Mouse (Mus musculus): ENCODE measurements around the gene Fam69b. TPM values are rescaled to one million over a fixed set of nuclear protein-coding genes. Genes with fewer than 3 reads are reported as not detected.

Fam69b gene
- polyA plus RNA-seq, 1 experiment from 2014 or later = 77.5 TPM

DNA sequence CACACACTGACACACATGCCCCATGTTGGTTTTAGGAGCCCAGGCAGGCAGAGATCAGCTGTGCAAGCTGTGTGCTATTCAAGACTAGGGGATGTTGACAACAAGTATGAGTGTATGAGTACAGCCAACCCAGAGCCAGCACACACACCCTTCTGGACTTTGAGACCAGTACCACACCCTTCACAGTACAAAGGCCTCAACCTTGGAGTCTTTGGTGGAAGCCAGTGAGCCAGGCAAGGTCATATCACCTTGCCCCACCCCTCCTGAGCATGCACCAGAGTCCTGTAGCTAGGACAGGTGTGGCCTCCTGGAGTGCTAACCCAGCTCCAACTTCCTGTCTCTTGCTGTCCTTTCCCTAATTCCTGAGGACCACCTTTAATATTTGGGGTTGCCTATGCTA is 17.2 kb upstream of the Fam69b start:
- no peak overlapping the region for H3K4me3 ChIP-seq
- peaks cover 21% of the 10 kb centered on the region for H3K27me3 ChIP-seq
- H3K27ac ChIP-seq (replicated peaks) = no peak overlapping the region
- no peak overlapping the region for H3K9ac ChIP-seq (replicated peaks)
- ATAC-seq (ENCODE audit: low FRiP score, low read depth) = no peak
- no peaks in the 10 kb centered on the region for H3K9me3 ChIP-seq
- no peak overlapping the region for H3K4me2 ChIP-seq (replicated peaks)
- H3K4me1 ChIP-seq = no peaks in the 10 kb centered on the region
- H3K36me3 ChIP-seq = no peaks in the 10 kb centered on the region

DNA sequence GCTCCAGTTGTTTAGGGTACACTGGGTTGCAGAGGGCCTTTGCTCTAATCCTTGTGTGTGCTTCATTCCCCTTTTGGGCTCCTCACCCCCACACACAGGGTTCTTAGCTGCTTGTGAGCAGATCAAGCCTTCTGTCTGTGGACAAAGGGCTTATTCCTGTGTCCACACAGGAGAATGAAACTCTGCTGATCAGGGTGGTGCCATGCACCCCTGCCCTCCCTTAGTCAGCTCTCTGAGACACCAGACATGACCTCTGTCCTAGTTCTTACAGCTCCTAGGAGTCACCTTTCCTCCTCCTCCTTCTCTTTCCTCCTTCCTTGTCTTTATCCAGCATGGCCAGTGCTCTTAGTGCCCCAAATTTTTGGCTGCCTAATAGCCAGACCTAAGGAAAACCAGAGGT is 16.4 kb upstream of the Fam69b start:
- no peak overlapping the region for H3K9ac ChIP-seq (replicated peaks)
- no peak overlapping the region for H3K27ac ChIP-seq (replicated peaks)
- no peaks in the 10 kb centered on the region for H3K36me3 ChIP-seq
- no peak for ATAC-seq (ENCODE audit: low FRiP score, low read depth)
- H3K27me3 ChIP-seq = peaks cover 16% of the 10 kb centered on the region; the same call in 1 of the 2 replicates
- H3K9me3 ChIP-seq = no peaks in the 10 kb centered on the region
- H3K4me3 ChIP-seq = no peak overlapping the region
- H3K4me2 ChIP-seq (replicated peaks) = no peak overlapping the region
- no peaks in the 10 kb centered on the region for H3K4me1 ChIP-seq

DNA sequence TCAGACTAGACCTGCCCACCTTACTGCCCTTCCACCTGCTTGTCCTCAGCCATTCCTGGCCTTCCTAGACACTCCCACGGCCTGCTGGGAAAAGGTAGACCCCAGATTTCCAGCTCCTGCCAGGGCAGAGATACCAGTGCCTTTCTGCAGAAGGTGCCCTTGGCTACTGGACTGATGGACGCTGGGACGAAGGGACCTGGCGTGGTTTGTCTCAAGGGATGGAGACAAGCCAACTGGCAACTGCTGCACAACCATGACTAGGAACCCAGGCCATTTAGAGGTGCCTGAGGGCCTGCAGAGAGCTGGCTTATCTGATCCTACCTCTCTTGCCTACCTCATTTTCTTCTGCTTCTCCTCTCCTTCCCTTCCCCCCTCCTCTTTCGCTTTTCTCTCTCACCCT is 13.4 kb upstream of the Fam69b start:
- no peak overlapping the region for H3K4me2 ChIP-seq (replicated peaks)
- H3K9me3 ChIP-seq = no peaks in the 10 kb centered on the region
- H3K4me1 ChIP-seq = no peaks in the 10 kb centered on the region
- H3K9ac ChIP-seq (replicated peaks) = no peak overlapping the region
- no peak for ATAC-seq (ENCODE audit: low FRiP score, low read depth)
- no peak overlapping the region for H3K4me3 ChIP-seq
- H3K27ac ChIP-seq (replicated peaks) = no peak overlapping the region
- H3K36me3 ChIP-seq = no peaks in the 10 kb centered on the region
- 0 out of 2 replicates have a peak, but pooled peaks cover 4% of the 10 kb centered on the region for H3K27me3 ChIP-seq
- WGBS = 86% methylated on average over 5 of the region's 5 CpGs

DNA sequence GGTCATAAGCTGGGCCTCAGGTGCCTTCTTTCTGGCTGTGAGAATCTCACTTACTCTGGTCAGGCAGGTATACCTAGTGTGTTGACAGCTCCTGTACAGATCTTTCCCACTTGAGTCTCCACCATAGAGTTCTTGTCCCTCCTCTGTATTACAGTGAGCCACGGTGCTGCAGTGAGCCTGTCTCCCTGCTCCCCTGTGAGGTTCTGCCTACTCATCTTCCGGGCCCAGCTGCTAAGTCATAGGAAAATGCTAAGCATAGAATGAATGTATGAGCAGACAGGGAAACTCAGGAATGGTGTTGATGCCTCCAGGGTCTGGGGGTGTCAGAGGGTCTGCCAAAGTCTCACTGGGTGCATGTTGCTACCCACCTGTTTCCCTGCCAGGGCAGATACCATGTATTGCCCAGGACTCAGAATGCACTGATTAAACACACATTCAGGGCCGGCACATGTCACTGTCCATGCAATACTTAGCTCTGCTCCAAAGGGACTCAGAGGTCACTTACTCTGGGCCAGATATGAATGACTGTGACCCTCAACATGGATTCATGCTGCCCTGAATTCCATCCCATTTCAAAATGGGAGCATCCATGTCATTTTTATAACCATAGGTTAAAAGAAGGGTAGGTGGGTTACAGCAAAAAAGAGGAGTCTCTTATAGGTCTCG is 12.7 kb upstream of the Fam69b start:
- H3K4me3 ChIP-seq = no peak overlapping the region
- H3K36me3 ChIP-seq = no peaks in the 10 kb centered on the region
- H3K27ac ChIP-seq (replicated peaks) = no peak overlapping the region
- H3K9ac ChIP-seq (replicated peaks) = no peak overlapping the region
- no peaks in the 10 kb centered on the region for H3K9me3 ChIP-seq
- H3K4me1 ChIP-seq = no peaks in the 10 kb centered on the region
- WGBS = 86% methylated on average over 4 of the region's 4 CpGs
- H3K4me2 ChIP-seq (replicated peaks) = no peak overlapping the region
- 0 out of 2 replicates have a peak, but pooled peaks cover 4% of the 10 kb centered on the region for H3K27me3 ChIP-seq
- ATAC-seq (ENCODE audit: low FRiP score, low read depth) = no peak

DNA sequence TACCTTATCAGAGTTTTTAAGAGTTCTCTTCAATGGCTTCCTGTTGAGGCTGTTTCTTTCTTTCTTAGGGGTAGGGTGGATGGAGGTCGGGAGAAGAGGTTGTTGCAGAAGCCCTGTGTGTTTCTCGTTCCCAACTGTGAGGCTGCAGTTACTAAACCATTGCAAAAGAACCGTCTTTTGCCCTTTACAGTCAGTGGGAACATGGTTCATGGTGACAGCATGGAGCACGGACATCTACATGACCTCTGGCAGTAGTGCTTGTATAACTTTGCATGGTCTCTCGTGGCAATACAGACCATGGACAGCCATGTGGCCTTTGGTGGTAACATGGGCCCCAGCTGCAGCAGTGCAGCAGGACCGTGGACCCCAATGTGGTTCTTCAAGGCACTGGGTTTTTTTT is 10.9 kb upstream of the Fam69b start:
- no peak for ATAC-seq (ENCODE audit: low FRiP score, low read depth)
- Histone ChIP-seq H3K27ac (replicated peaks) (no peak overlapping the region), H3K4me2 (replicated peaks) (no peak overlapping the region), H3K27me3 (0 out of 2 replicates have a peak, but pooled peaks cover 4% of the 10 kb centered on the region), H3K9me3 (no peaks in the 10 kb centered on the region), H3K9ac (replicated peaks) (no peak overlapping the region), H3K36me3 (no peaks in the 10 kb centered on the region), H3K4me1 (no peaks in the 10 kb centered on the region), H3K4me3 (no peak overlapping the region)
- WGBS = 83% methylated on average over 6 of the region's 6 CpGs

DNA sequence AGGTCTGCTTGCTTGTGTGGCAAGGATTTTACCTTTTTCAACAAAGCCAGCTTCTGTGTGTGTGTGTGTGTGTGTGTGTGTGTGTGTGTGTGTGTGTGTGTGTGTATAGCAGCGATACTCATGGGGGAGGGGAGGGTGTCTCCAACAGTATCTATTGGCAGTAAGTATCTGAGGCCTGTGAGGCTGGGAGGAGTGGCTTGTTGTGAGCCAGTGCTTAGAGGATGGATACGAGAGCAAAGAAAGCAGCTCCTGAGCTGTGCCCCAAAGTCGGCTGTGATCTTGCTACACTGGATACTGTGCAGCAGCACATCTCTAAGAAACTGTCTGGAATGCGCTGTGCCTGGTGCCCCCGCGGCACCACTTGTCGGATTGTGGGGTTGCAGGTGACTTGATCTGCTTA is 10.3 kb upstream of the Fam69b start:
- H3K4me3 ChIP-seq = no peak overlapping the region
- no peak overlapping the region for H3K4me2 ChIP-seq (replicated peaks)
- no peaks in the 10 kb centered on the region for H3K9me3 ChIP-seq
- H3K9ac ChIP-seq (replicated peaks) = no peak overlapping the region
- 0 out of 2 replicates have a peak, but pooled peaks cover 4% of the 10 kb centered on the region for H3K27me3 ChIP-seq
- no peak for ATAC-seq (ENCODE audit: low FRiP score, low read depth)
- H3K36me3 ChIP-seq = no peaks in the 10 kb centered on the region
- no peaks in the 10 kb centered on the region for H3K4me1 ChIP-seq
- no peak overlapping the region for H3K27ac ChIP-seq (replicated peaks)
- 60% methylated on average over 7 of the region's 7 CpGs for WGBS

DNA sequence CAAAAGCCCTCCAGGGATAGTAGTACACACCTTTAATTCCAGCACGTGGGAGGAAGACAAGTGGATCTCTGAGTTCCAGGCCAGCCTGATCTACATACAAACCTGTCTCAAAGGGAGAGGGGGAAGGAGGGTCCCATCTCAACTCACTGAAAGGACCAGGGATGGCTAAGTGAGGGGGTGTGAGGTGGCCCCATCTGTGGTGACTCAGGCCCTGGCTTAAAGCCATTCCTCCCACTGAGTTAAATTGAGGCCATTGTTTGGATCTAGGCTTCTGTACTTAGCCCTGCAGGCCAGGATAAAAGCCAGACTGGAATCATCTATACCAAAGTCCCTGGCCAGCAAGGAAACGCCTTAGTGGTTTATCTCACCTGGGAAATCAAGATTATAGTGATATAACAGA is 7.0 kb upstream of the Fam69b start:
- ATAC-seq (ENCODE audit: low FRiP score, low read depth) = no peak
- H3K4me1 ChIP-seq = no peaks in the 10 kb centered on the region
- WGBS = 46% methylated on average over 2 of the region's 2 CpGs

DNA sequence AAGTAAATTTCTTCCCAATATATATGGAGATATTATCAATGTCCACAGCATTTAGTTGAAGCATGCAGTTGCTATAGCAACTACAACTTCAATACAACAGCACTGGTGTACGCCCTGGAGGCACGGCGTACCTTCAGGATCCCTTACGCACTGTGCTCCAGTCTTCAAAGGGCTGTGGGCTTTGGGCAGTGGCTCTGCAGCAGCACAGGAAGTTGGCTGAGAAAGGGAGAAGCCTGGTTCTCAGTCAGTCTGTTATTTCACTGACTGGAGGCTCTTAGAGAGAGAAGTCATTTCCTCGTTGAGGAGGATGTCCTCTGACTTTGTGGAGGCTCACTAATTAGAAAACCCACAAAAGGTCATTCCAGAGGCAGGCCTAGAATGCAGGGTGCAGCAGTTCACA is 5.3 kb upstream of the Fam69b start:
- Histone ChIP-seq H3K27ac (replicated peaks) (no peak overlapping the region), H3K4me1 (0 out of 2 replicates have a peak, but pooled peaks cover 4% of the 10 kb centered on the region), H3K9ac (replicated peaks) (no peak overlapping the region), H3K4me3 (no peak overlapping the region), H3K4me2 (replicated peaks) (no peak overlapping the region), H3K36me3 (no peaks in the 10 kb centered on the region), H3K27me3 (peaks cover 4% of the 10 kb centered on the region; the same call in 1 of the 2 replicates), H3K9me3 (no peaks in the 10 kb centered on the region)
- ATAC-seq (ENCODE audit: low FRiP score, low read depth) = no peak
- WGBS = 71% methylated on average over 5 of the region's 5 CpGs

More for the DNA sequence above, 7.0 kb upstream of the Fam69b start:
- Histone ChIP-seq H3K9me3 (no peaks in the 10 kb centered on the region), H3K4me3 (no peak overlapping the region), H3K9ac (replicated peaks) (no peak overlapping the region), H3K36me3 (no peaks in the 10 kb centered on the region), H3K27ac (replicated peaks) (no peak overlapping the region), H3K27me3 (no peaks in the 10 kb centered on the region), H3K4me2 (replicated peaks) (no peak overlapping the region)

DNA sequence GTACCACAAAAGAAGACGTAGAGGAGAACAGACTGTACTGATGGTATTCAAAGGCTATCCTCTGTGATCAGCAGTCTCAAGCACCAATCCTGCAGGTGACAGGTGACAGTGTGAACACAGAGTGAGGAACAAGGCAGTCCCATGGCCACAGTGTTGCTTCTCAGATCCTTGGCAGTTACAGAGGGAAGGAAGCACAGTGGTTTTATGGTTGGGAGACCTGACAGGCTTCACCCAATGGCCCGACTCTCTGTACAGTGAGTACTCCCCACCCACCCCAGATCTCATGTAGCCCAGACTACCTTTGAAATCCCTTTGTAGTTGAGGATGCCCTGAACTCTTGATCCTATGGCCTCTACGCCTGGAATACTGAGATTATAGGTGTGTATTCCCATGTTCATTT is 2.8 kb upstream of the Fam69b start:
- no peak for ATAC-seq (ENCODE audit: low FRiP score, low read depth)
- no peaks in the 10 kb centered on the region for H3K9me3 ChIP-seq
- H3K36me3 ChIP-seq = no peaks in the 10 kb centered on the region
- H3K4me3 ChIP-seq = no peak overlapping the region
- peaks cover 21% of the 10 kb centered on the region for H3K4me1 ChIP-seq
- 91% methylated on average over 3 of the region's 3 CpGs for WGBS
- H3K4me2 ChIP-seq (replicated peaks) = no peak overlapping the region
- no peak overlapping the region for H3K9ac ChIP-seq (replicated peaks)
- no peak overlapping the region for H3K27ac ChIP-seq (replicated peaks)
- H3K27me3 ChIP-seq = peaks cover 4% of the 10 kb centered on the region; the same call in 1 of the 2 replicates

DNA sequence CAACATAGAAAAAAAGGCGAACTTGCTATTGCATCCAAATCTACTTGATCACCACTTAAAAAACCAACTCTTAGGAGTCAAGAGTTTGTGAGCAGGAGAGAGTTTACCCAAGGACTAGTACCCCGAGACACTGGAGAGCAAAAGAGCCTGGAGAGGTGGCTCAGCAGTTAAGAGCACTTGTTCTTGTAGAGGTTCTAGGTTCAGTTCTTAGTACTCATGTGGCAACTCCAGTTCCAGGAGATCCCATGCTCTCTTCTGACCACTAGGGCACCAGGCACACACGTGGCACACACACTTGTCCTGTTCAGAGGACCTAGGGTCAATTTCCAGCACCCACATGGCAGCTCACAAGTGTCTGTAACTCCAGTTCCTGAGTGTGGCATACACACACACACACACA is 2.2 kb upstream of the Fam69b start:
- Histone ChIP-seq H3K36me3 (no peaks in the 10 kb centered on the region), H3K9me3 (no peaks in the 10 kb centered on the region), H3K27ac (replicated peaks) (no peak overlapping the region), H3K27me3 (peaks cover 4% of the 10 kb centered on the region; the same call in 1 of the 2 replicates), H3K9ac (replicated peaks) (no peak overlapping the region), H3K4me2 (replicated peaks) (no peak overlapping the region), H3K4me3 (no peak overlapping the region), H3K4me1 (peaks cover 25% of the 10 kb centered on the region)
- 66% methylated on average over 3 of the region's 3 CpGs for WGBS
- no peak for ATAC-seq (ENCODE audit: low FRiP score, low read depth)

DNA sequence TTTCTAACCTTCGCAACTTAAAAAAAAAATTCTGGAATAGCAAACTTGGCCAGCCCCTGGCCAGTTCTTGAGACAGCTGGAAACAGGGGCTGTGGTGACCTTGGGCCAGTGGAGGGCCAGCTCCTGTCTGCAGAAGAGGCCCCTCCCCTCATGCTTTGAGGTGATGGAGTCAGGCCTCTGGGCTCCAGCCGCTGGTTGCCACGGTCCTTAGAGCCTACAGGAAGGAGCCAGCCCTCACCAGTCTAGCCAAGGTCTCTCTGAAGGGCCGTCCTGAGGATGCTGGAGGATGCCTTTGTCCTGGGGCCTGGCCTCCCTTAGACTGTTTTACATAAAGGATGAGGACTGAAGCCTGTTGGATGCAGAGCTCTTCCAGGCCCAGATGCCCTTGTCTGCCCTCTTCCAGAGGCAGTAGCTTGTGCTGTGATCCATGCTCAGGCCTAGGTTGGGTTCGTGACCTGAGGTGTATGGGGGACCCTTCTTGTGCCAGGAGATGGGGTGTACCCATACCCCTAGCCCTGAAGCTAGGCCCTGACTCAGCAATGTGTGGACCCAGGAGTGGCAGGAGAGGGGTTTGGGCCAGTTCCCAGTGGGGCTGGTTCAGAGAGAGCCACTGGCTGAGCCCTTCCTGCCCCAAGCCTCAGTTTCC is 658 bp downstream of the Fam69b start:
- no peaks in the 10 kb centered on the region for H3K9me3 ChIP-seq
- peak; percentile 68 for ATAC-seq (ENCODE audit: low FRiP score, low read depth)
- peaks cover 4% of the 10 kb centered on the region; the same call in 1 of the 2 replicates for H3K27me3 ChIP-seq
- H3K9ac ChIP-seq (replicated peaks) = peak overlapping the region; percentile 95
- H3K4me3 ChIP-seq = peak overlapping the region; percentile 69
- peak overlapping the region; percentile 83 for H3K27ac ChIP-seq (replicated peaks)
- H3K36me3 ChIP-seq = 0 out of 2 replicates have a peak, but pooled peaks cover 5% of the 10 kb centered on the region
- peak overlapping the region; percentile 93 for H3K4me2 ChIP-seq (replicated peaks)
- 11% methylated on average over 5 of the region's 5 CpGs for WGBS
- H3K4me1 ChIP-seq = peaks cover 34% of the 10 kb centered on the region

DNA sequence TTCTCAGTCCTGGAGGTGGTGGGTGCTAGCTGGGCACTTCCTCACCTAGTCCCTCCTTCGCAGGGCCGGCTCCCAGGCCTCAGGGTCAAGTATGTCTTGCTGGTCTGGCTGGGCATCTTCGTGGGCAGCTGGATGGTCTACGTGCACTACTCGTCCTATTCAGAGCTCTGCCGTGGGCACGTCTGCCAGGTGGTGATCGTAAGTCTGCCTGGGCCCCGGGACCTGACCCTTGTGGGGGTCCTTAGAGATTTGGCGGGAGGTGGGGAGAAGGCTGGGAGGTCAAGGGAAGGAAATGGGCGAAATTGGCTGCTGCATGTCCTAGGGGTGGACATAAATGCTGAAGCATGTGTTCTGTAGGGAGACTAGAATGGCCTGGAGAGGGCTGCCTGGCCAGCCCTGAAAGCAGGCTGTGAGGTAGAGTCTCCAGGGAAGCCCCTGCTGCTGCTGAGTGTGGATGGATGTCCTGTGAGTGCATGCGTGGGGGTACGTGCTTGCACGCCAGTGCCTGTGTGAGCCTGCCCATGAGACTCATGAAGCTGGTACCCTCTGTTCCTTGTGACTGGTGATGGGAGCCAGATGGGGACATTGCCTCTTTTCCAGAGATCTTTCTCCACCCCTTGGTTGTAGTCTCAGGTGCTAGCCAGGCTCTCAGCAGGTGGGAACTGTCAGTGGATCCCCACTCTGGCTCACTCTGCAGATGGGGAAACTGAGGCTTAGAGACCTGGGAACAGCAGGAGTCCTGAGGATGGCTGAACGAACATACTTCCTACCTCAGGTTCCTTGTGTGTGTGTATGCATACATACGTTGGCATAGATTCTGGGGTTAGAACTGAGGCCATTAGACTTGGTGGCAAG is 4.5 kb downstream of the Fam69b start:
- peaks cover 41% of the 10 kb centered on the region for H3K36me3 ChIP-seq
- H3K4me3 ChIP-seq = no peak overlapping the region
- no peaks in the 10 kb centered on the region for H3K27me3 ChIP-seq
- no peak for ATAC-seq (ENCODE audit: low FRiP score, low read depth)
- H3K4me2 ChIP-seq (replicated peaks) = no peak overlapping the region
- H3K27ac ChIP-seq (replicated peaks) = peak overlapping the region; percentile 31
- H3K9me3 ChIP-seq = no peaks in the 10 kb centered on the region
- H3K4me1 ChIP-seq = peaks cover 35% of the 10 kb centered on the region
- 87% methylated on average over 16 of the region's 16 CpGs for WGBS
- no peak overlapping the region for H3K9ac ChIP-seq (replicated peaks)
